27 mouse cellular contexts compared by ENCODE assay signal in the genomic region with DNA sequence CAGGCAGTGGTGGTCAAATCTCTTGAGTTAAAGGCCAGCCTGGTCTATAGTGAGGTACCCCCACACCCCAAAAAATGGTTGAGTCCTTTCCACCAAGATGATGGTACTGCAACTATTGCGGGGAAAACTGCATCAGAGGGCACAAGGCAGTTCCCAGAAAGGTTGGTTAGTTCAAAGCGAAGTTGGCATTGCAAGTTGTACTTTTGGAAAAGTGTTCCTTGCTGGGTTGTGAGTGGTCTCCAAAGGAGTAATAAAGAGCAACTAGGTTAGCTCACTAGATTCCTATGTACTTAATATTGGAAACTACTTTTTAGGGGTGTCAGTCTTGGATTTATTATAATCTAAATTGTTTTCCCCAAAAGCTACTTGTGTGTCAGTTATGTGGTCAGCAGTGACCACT. TPM values are rescaled to one million over a fixed set of nuclear protein-coding genes. Genes with fewer than 3 reads are reported as not detected.
DNase-seq lines count a peak whose midpoint lies in the region; TF ChIP-seq lines count a peak whose summit lies in the region.
"Had no signal": no experiment of that assay in that cellular context is flagged by ENCODE, and none has a peak within 500 bp of the region (broad histone marks: within the 10 kb centered on the region; RNA-seq: fewer than 3 reads in every experiment).

No protein-coding gene starts in this region.

- TF ChIP-seq CTCF in MEL (IDR thresholded peaks at IDR 0.05 in 2 of 3, conservative IDR thresholded peaks at IDR 0.05 in 1 of 3; ENCODE audit: control insufficient read depth in 1 of 3, insufficient read depth in 1 of 3, low read depth in 2 of 3, low read length in 3 of 3, poor library complexity in 1 of 3, severe bottlenecking in 1 of 3), result no peak

- peaks cover 32% of the 10 kb centered on the region for H3K79me2 ChIP-seq in MEL (ENCODE audit: control insufficient read depth, insufficient read depth, low read length, poor library complexity)

- no peaks in the 10 kb centered on the region for H3K27me3 ChIP-seq in MEL (ENCODE audit: control insufficient read depth in 1 of 2, insufficient read depth in 2 of 2, low read length in 2 of 2)
- H3K27me3 ChIP-seq: heart, embryonic 13.5 days; intestine, embryonic 15.5 days; limb, embryonic 15.5 days; neural tube, embryonic 12.5 days; Patski had no signal

- TF ChIP-seq POLR2A in MEL (IDR thresholded peaks at IDR 0.05; ENCODE audit: control insufficient read depth in 1 of 2, insufficient read depth in 1 of 2, low read depth in 1 of 2, low read length in 2 of 2, poor library complexity in 1 of 2), result 0 out of 4 replicates have a peak, but pooled peaks of 1 of the 2 experiments have one; percentile 31

- no peak overlapping the region for H3K27ac ChIP-seq in MEL (ENCODE audit: control insufficient read depth, low read depth, low read length)
- H3K27ac ChIP-seq: limb, embryonic 10.5 days; macrophage; neural tube, embryonic 12.5 days had no signal

- DNase-seq in embryo, embryonic 9.5 days (ENCODE audit: extremely low spot score), result peak; percentile 18
- no peak for DNase-seq in embryo, embryonic 11 days
- DNase-seq in 3T3-L1 (ENCODE audit: low read depth, low spot score) (peak; percentile 31), MEL (ENCODE audit: low read depth, low spot score) (peak; percentile 61)
- peak; percentile 21 for DNase-seq in induced T-regulatory cell, adult 2 months (ENCODE audit: low read depth)
- no peak for DNase-seq in left cerebral cortex, adult 9 months (ENCODE audit: low spot score in 2 of 2)
- DNase-seq in kidney, postnatal 36 days, result no peak
- no peak for DNase-seq in thymus, postnatal 25 days
- DNase-seq: adrenal gland, postnatal 25 days; cerebellum, adult 2 months; cerebellum, postnatal 14 days; gastrocnemius, postnatal 10 days; heart, postnatal 10 days; kidney, adult 2 months; layer of hippocampus, postnatal 36 days; lung, adult 2 months; lung, postnatal 10 days; thymus, adult 2 months; thymus, postnatal 4 days had no signal

- H3K9ac ChIP-seq in MEL (ENCODE audit: control insufficient read depth, low read depth, low read length, poor library complexity, severe bottlenecking), result peak overlapping the region; percentile 13; the same call in 1 of the 2 replicates
- H3K9ac ChIP-seq: intestine, embryonic 15.5 days; limb, embryonic 15.5 days; neural tube, embryonic 12.5 days had no signal

- H3K4me1 ChIP-seq in MEL (ENCODE audit: control insufficient read depth in 1 of 2, insufficient read depth in 2 of 2, low read length in 2 of 2), result peaks cover 3 to 20% of the 10 kb centered on the region in 2 experiments; a peak in 3 of 4 replicates

- TF ChIP-seq RAD21 in MEL (IDR thresholded peaks at IDR 0.05; ENCODE audit: low read depth, low read length), result no peak

- peaks cover 11 to 31% of the 10 kb centered on the region in 2 experiments for H3K36me3 ChIP-seq in MEL (ENCODE audit: control insufficient read depth in 1 of 2, insufficient read depth in 2 of 2, low read length in 2 of 2)

- H3K9me3 ChIP-seq in MEL (replicated peaks; ENCODE audit: insufficient read depth, low read length), result no peaks in the 10 kb centered on the region
- H3K9me3 ChIP-seq: heart, embryonic 13.5 days; hindbrain, embryonic 10.5 days; intestine, embryonic 15.5 days; limb, embryonic 10.5 days; limb, embryonic 15.5 days; neural tube, embryonic 12.5 days had no signal

- no peak overlapping the region for H3K4me3 ChIP-seq in MEL (ENCODE audit: control insufficient read depth in 1 of 2, insufficient read depth in 1 of 2, low read depth in 2 of 2, low read length in 2 of 2)
- H3K4me3 ChIP-seq: intestine, embryonic 15.5 days; neural tube, embryonic 12.5 days had no signal

- TF ChIP-seq EP300 in MEL (IDR thresholded peaks at IDR 0.05; ENCODE audit: low read depth in 1 of 2, low read length in 2 of 2), result no peak

TF ChIP-seq in MEL, 35 proteins besides CTCF, POLR2A, EP300 and RAD21:
- TF ChIP-seq NELFE (IDR thresholded peaks at IDR 0.05; ENCODE audit: low read depth, low read length), result peak; percentile 42; the same call in 1 of the 2 replicates
- TF ChIP-seq SMC3 (IDR thresholded peaks at IDR 0.05; ENCODE audit: low read depth, low read length), result no peak; the same call in 1 of the 2 replicates
- TF ChIP-seq E2F4 (IDR thresholded peaks at IDR 0.05; ENCODE audit: borderline replicate concordance, low read depth, low read length), result no peak
- TF ChIP-seq MEF2A (IDR thresholded peaks at IDR 0.05; ENCODE audit: extremely low read depth, insufficient replicate concordance, low read depth, low read length, poor library complexity, severe bottlenecking), result no peak
- TF ChIP-seq TCF12 (IDR thresholded peaks at IDR 0.05; ENCODE audit: low read depth, low read length), result no peak
- 0 out of 2 replicates have a peak, but pooled peaks have one; percentile 0 for TF ChIP-seq MYB (IDR thresholded peaks at IDR 0.05; ENCODE audit: low read depth, low read length)
- TF ChIP-seq NRF1 (IDR thresholded peaks at IDR 0.05; ENCODE audit: insufficient read depth, low read depth, low read length, poor library complexity, severe bottlenecking), result no peak
- TF ChIP-seq GATA1 (IDR thresholded peaks at IDR 0.05; ENCODE audit: low read depth, low read length), result no peak
- TF ChIP-seq ZKSCAN1 (IDR thresholded peaks at IDR 0.05; ENCODE audit: low read depth, low read length), result no peak
- no peak for TF ChIP-seq MAFK (IDR thresholded peaks at IDR 0.05; ENCODE audit: borderline replicate concordance, low read depth, low read length)
- no peak for TF ChIP-seq POLR2AphosphoS5 (IDR thresholded peaks at IDR 0.05; ENCODE audit: borderline replicate concordance, low read depth, low read length)
- TF ChIP-seq POLR2AphosphoS2 (IDR thresholded peaks at IDR 0.05; ENCODE audit: low read length), result peak; percentile 49; the same call in 1 of the 2 replicates
- no peak for TF ChIP-seq TBP (IDR thresholded peaks at IDR 0.05; ENCODE audit: low read depth, low read length)
- TF ChIP-seq ZC3H11A (IDR thresholded peaks at IDR 0.05; ENCODE audit: low read depth, low read length), result no peak
- 0 out of 2 replicates have a peak, but pooled peaks have one; percentile 13 for TF ChIP-seq SIN3A (IDR thresholded peaks at IDR 0.05; ENCODE audit: low read length)
- TF ChIP-seq CHD1 (IDR thresholded peaks at IDR 0.05; ENCODE audit: low read depth, low read length), result no peak
- TF ChIP-seq ZMIZ1 (IDR thresholded peaks at IDR 0.05; ENCODE audit: low read depth, low read length), result no peak
- no peak for TF ChIP-seq MXI1 (IDR thresholded peaks at IDR 0.05; ENCODE audit: low read depth, low read length)
- no peak for TF ChIP-seq HCFC1 (IDR thresholded peaks at IDR 0.05; ENCODE audit: low read depth, low read length)
- no peak for TF ChIP-seq ZNF384 (IDR thresholded peaks at IDR 0.05; ENCODE audit: low read depth, low read length)
- no peak for TF ChIP-seq USF2 (IDR thresholded peaks at IDR 0.05; ENCODE audit: borderline replicate concordance in 1 of 2, insufficient read depth in 1 of 2, low read depth in 1 of 2, low read length in 2 of 2)
- TF ChIP-seq USF1 (IDR thresholded peaks at IDR 0.05; ENCODE audit: low read depth, low read length), result no peak
- TF ChIP-seq MAX (IDR thresholded peaks at IDR 0.05; ENCODE audit: low read length), result no peak
- TF ChIP-seq TAL1 (IDR thresholded peaks at IDR 0.05; ENCODE audit: low read length), result no peak
- TF ChIP-seq RCOR1 (IDR thresholded peaks at IDR 0.05; ENCODE audit: low read depth, low read length), result no peak
- TF ChIP-seq MYC (IDR thresholded peaks at IDR 0.05; ENCODE audit: low read depth, low read length), result no peak
- TF ChIP-seq ELF1 (IDR thresholded peaks at IDR 0.05; ENCODE audit: low read depth, low read length), result no peak
- no peak for TF ChIP-seq JUND (IDR thresholded peaks at IDR 0.05; ENCODE audit: low read depth, low read length)
- no peak for TF ChIP-seq CHD2 (IDR thresholded peaks at IDR 0.05; ENCODE audit: low read length)
- TF ChIP-seq GABPA (IDR thresholded peaks at IDR 0.05; ENCODE audit: low read depth, low read length), result no peak

RNA-seq across cellular contexts. Expression of a gene that starts 1.4 kb away (rescaled TPM):
- 2.0 and 2.7 TPM in 2 replicates for total RNA-seq in MEL (2012; rRNA removed)
- polyA plus RNA-seq in MEL (2012; ENCODE audit: insufficient read depth in 1 of 2, insufficient read length in 2 of 2, low read depth in 1 of 2, low replicate concordance in 2 of 2, missing spikeins in 1 of 2), result 1 to 10 TPM in 1 of 2 experiments, not detected in 1; 3.8 TPM

RNA-seq across cellular contexts. Expression of a gene that starts 4.7 kb away (rescaled TPM):
- total RNA-seq in MEL (2012; rRNA removed), result 2,034 and 2,314 TPM in 2 replicates
- polyA plus RNA-seq in MEL (2012; ENCODE audit: insufficient read depth in 1 of 2, insufficient read length in 2 of 2, low read depth in 1 of 2, low replicate concordance in 2 of 2, missing spikeins in 1 of 2), result 1,000 to 10,000 TPM in 1 of 2 experiments, not detected in 1; 1,572 TPM

RNA-seq across cellular contexts. Expression of a gene that starts 4.9 kb away (rescaled TPM):
- total RNA-seq in MEL (2012; rRNA removed), result 13.6 and 15.0 TPM in 2 replicates
- polyA plus RNA-seq in MEL (2012; ENCODE audit: insufficient read depth in 1 of 2, insufficient read length in 2 of 2, low read depth in 1 of 2, low replicate concordance in 2 of 2, missing spikeins in 1 of 2), result 10 to 100 TPM in 1 of 2 experiments, not detected in 1; 40.4 TPM

Comparison
In these comparisons a context has a peak if more than half of its experiments do, and no peak if none do; other contexts are left out.
1. DNase-seq: peak in embryo, embryonic 9.5 days (single experiment), 3T3-L1 (single experiment), MEL (single experiment) and induced T-regulatory cell, adult 2 months (single experiment); none in embryo, embryonic 11 days (single experiment), left cerebral cortex, adult 9 months (0 of 2), kidney, postnatal 36 days (0 of 2) and thymus, postnatal 25 days (single experiment).